Comparison of ENCODE assay signal across 10 mouse cellular contexts in genomic region chr11:32218501-32219050, GRCm38 (mm10). TPM values are rescaled to one million over a fixed set of nuclear protein-coding genes. Genes with fewer than 3 reads are reported as not detected.
A peak's percentile ranks its signal among the peaks of the same experiment; 100 is the strongest.
DNase-seq lines count a peak whose midpoint lies in the region; ATAC-seq lines count a peak whose summit lies in the region.
"Had no signal": no experiment of that assay in that cellular context is flagged by ENCODE, and none has a peak within 500 bp of the region (broad histone marks: within the 10 kb centered on the region; RNA-seq: fewer than 3 reads in every experiment).

No protein-coding gene starts in this region.

- H3K36me3 ChIP-seq in midbrain, embryonic 16.5 days (ENCODE audit: control insufficient read depth, insufficient read depth, low read length): no peaks in the 10 kb centered on the region

- no peak overlapping the region for H3K4me3 ChIP-seq in midbrain, embryonic 16.5 days (ENCODE audit: low read depth, low read length)

- ATAC-seq in midbrain, embryonic 16.5 days: no peak
- ATAC-seq in erythroblast, adult 5-6 weeks (replicated peaks; ENCODE audit: low FRiP score, poor library complexity, severe bottlenecking): no peak

- H3K4me2 ChIP-seq in midbrain, embryonic 16.5 days (ENCODE audit: low read length): no peak overlapping the region

- peaks cover 21% of the 10 kb centered on the region for H3K27me3 ChIP-seq in midbrain, embryonic 16.5 days (ENCODE audit: control insufficient read depth, insufficient read depth, low read depth, low read length)

- DNase-seq in cerebellum, adult 11-12 months: peak; percentile 32
- no peak for DNase-seq in cerebellum, adult 18-20 months
- peak; percentile 61 for DNase-seq in layer of hippocampus, adult 9-11 months
- no peak for DNase-seq in layer of hippocampus, adult 11-12 months (ENCODE audit: low spot score)
- DNase-seq in fibroblast of lung, adult 2 months (ENCODE audit: low read depth): peak; percentile 67
- DNase-seq in yolk sac, embryonic 10.5 days (ENCODE audit: low spot score): no peak

- 0 out of 2 replicates have a peak overlapping the region, but pooled peaks have one; percentile 34 for H3K9ac ChIP-seq in midbrain, embryonic 16.5 days (ENCODE audit: low read depth, low read length)
- H3K9ac ChIP-seq: liver, embryonic 14.5 days had no signal

- no peaks in the 10 kb centered on the region for H3K9me3 ChIP-seq in midbrain, embryonic 16.5 days (replicated peaks; ENCODE audit: control insufficient read depth, low read length, poor library complexity, severe bottlenecking)

- no peak overlapping the region for H3K27ac ChIP-seq in midbrain, embryonic 16.5 days (ENCODE audit: low read length)
- H3K27ac ChIP-seq: liver, embryonic 14.5 days had no signal

- WGBS in midbrain, embryonic 16.5 days: 51% methylated on average over 6 of the region's 6 CpGs

- H3K4me1 ChIP-seq in midbrain, embryonic 16.5 days (ENCODE audit: control insufficient read depth, insufficient read depth, low read length): peaks cover 14% of the 10 kb centered on the region; the same call in 1 of the 2 replicates

RNA-seq across cellular contexts. Expression of gene Rhbdf1, which starts 3.5 kb away (rescaled TPM):
- 18.5 and 24.0 TPM in 2 replicates for polyA plus RNA-seq in midbrain, embryonic 16.5 days (2015; fragmentation: Nextera tagmentation; extraction: Ambion mirVana)
- total RNA-seq in erythroblast, adult 5-6 weeks (2015; ENCODE audit: low replicate concordance): not detected in 2 replicates
- total RNA-seq in erythroblast, adult 5-6 weeks (2017; ENCODE audit: low replicate concordance): 1.2 and 7.5 TPM in 2 replicates

RNA-seq across cellular contexts. Expression of gene Mpg, which starts 7.7 kb away (rescaled TPM):
- polyA plus RNA-seq in midbrain, embryonic 16.5 days (2015; fragmentation: Nextera tagmentation; extraction: Ambion mirVana): 36.1 and 41.7 TPM in 2 replicates
- 21.3 and 22.1 TPM in 2 replicates for total RNA-seq in erythroblast, adult 5-6 weeks (2015; ENCODE audit: low replicate concordance)
- 29.0 and 33.3 TPM in 2 replicates for total RNA-seq in erythroblast, adult 5-6 weeks (2017; ENCODE audit: low replicate concordance)

RNA-seq across cellular contexts. Expression of gene Snrnp25, which starts 13.4 kb away (rescaled TPM):
- 37.2 and 41.2 TPM in 2 replicates for polyA plus RNA-seq in midbrain, embryonic 16.5 days (2015; fragmentation: Nextera tagmentation; extraction: Ambion mirVana)
- total RNA-seq in erythroblast, adult 5-6 weeks (2015; ENCODE audit: low replicate concordance): 64.4 and 68.3 TPM in 2 replicates
- total RNA-seq in erythroblast, adult 5-6 weeks (2017; ENCODE audit: low replicate concordance): 29.9 and 61.1 TPM in 2 replicates

RNA-seq across cellular contexts. Expression of gene Il9r, which starts 18.5 kb away (rescaled TPM):
- polyA plus RNA-seq in midbrain, embryonic 16.5 days (2015; fragmentation: Nextera tagmentation; extraction: Ambion mirVana): not detected in 2 replicates
- not detected in 2 replicates for total RNA-seq in erythroblast, adult 5-6 weeks (2015; ENCODE audit: low replicate concordance)
- not detected in 2 replicates for total RNA-seq in erythroblast, adult 5-6 weeks (2017; ENCODE audit: low replicate concordance)
- polyA plus RNA-seq: intestine, embryonic 14.5 days had no signal

RNA-seq across cellular contexts. Expression of gene Nprl3, which starts 48.9 kb away (rescaled TPM):
- polyA plus RNA-seq in midbrain, embryonic 16.5 days (2015; fragmentation: Nextera tagmentation; extraction: Ambion mirVana): 45.3 and 52.4 TPM in 2 replicates
- 58.0 and 62.7 TPM in 2 replicates for total RNA-seq in erythroblast, adult 5-6 weeks (2015; ENCODE audit: low replicate concordance)
- total RNA-seq in erythroblast, adult 5-6 weeks (2017; ENCODE audit: low replicate concordance): 166 and 187 TPM in 2 replicates

Comparison
In these comparisons a context has a peak if more than half of its experiments do, and no peak if none do; other contexts are left out.
1. DNase-seq: peak in cerebellum, adult 11-12 months (single experiment), layer of hippocampus, adult 9-11 months (single experiment) and fibroblast of lung, adult 2 months (single experiment); none in cerebellum, adult 18-20 months (0 of 2), layer of hippocampus, adult 11-12 months (single experiment) and yolk sac, embryonic 10.5 days (single experiment).